Mouse (Mus musculus) neural tube, embryonic 11.5 days (tissue): ENCODE measurements around the gene Naa25. TPM values are rescaled to one million over a fixed set of nuclear protein-coding genes. Genes with fewer than 3 reads are reported as not detected.

Experiments used
- ATAC-seq: fragments of 200-750 bp; cut with Nextera tagmentation; 2 replicates; pipeline ENCODE4 v1.8.0; 2017; ENCODE audit warnings: moderate number of reproducible peaks, mild to moderate bottlenecking, moderate TSS enrichment, moderate library complexity; ENCODE audit not compliant: insufficient read depth, low FRiP score, low TSS enrichment
- DNase-seq: peaks from one replicate; pipeline ENCODE4 v3.0.0-alpha.2; 2015; ENCODE audit warnings: low spot score
- H3K27ac ChIP-seq: fragments of 300-500 bp; sonication (generic); 2 replicates; pipeline ENCODE4 v1.5.1; 2014; ENCODE audit warnings: low read depth, mild to moderate bottlenecking, low read length
- H3K27me3 ChIP-seq: fragments of 300-500 bp; sonication (generic); 2 replicates; pipeline ENCODE4 v1.6.1; 2014; ENCODE audit warnings: mild to moderate bottlenecking, low read length, mixed read lengths; ENCODE audit not compliant: control insufficient read depth, insufficient read depth
- H3K36me3 ChIP-seq: fragments of 300-500 bp; sonication (generic); 2 replicates; pipeline ENCODE4 v1.6.1; 2014; ENCODE audit warnings: mild to moderate bottlenecking, low read length, moderate library complexity, mixed read lengths; ENCODE audit not compliant: control insufficient read depth, insufficient read depth
- H3K4me1 ChIP-seq: fragments of 300-500 bp; sonication (generic); 2 replicates; pipeline ENCODE4 v1.6.1; 2014; ENCODE audit warnings: low read length, mixed read lengths; ENCODE audit not compliant: control insufficient read depth, insufficient read depth
- H3K4me2 ChIP-seq: fragments of 300-500 bp; sonication (generic); 2 replicates; pipeline ENCODE4 v1.6.1; 2014; ENCODE audit warnings: low read depth, mild to moderate bottlenecking, moderate library complexity
- H3K4me3 ChIP-seq: fragments of 300-500 bp; sonication (generic); 2 replicates; pipeline ENCODE4 v1.5.1; 2014; ENCODE audit warnings: low read depth, low read length
- H3K9ac ChIP-seq: fragments of 300-500 bp; sonication (generic); 2 replicates; pipeline ENCODE4 v1.6.1; 2014; ENCODE audit warnings: mild to moderate bottlenecking, low read length
- H3K9me3 ChIP-seq: fragments of 300-500 bp; sonication (generic); 2 replicates; pipeline ENCODE4 v1.6.1; 2016; ENCODE audit warnings: low read length; ENCODE audit not compliant: control insufficient read depth
- WGBS: fragments of 180-500 bp; shearing (Covaris S2); extraction: QIAGEN DNeasy Blood & Tissue Kit; methylation state at CpG from one replicate; pipeline ENCODE4 v1.1.7; 2014; 5-methylcytosine and 5-hydroxymethylcytosine counted together
- polyA plus RNA-seq: library from polyadenylated mRNA; unstranded; fragments of >200 nt; fragmentation: Nextera tagmentation; extraction: Ambion mirVana; gene quantifications from 2 replicates; pipeline ENCODE4 v1.2.1, GENCODE M21; 2014

The Naa25 gene
- polyA plus RNA-seq, 1 experiment from 2014 or later, result 57.0 TPM

GRCm38 (mm10) chr5:121438756-121439155 lies 41.0 kb downstream of the Naa25 start:
- Histone ChIP-seq H3K4me2 (no peak overlapping the region), H3K9me3 (no peaks in the 10 kb centered on the region), H3K36me3 (peaks cover 39% of the 10 kb centered on the region), H3K4me3 (no peak overlapping the region), H3K27ac (no peak overlapping the region), H3K4me1 (no peaks in the 10 kb centered on the region), H3K27me3 (no peaks in the 10 kb centered on the region), H3K9ac (no peak overlapping the region)
- ATAC-seq (no peak), DNase-seq (no peak)
- 94% methylated on average over 11 of the region's 11 CpGs for WGBS

- DNase-seq, result peak; percentile 36
- no peak overlapping the region for H3K9ac ChIP-seq
- H3K4me2 ChIP-seq, result no peak overlapping the region
- peaks cover 30% of the 10 kb centered on the region for H3K36me3 ChIP-seq
- no peak overlapping the region for H3K27ac ChIP-seq
- no peak for ATAC-seq
- H3K9me3 ChIP-seq, result no peaks in the 10 kb centered on the region
- no peaks in the 10 kb centered on the region for H3K4me1 ChIP-seq
- WGBS, result 94% methylated on average over 3 of the region's 3 CpGs
- H3K27me3 ChIP-seq, result no peaks in the 10 kb centered on the region
- H3K4me3 ChIP-seq, result no peak overlapping the region
These were observed 45.8 kb downstream of the Naa25 start for GRCm38 (mm10) chr5:121443548-121443947.

- WGBS, result 92% methylated on average over 5 of the region's 5 CpGs
- peaks cover 22% of the 10 kb centered on the region for H3K36me3 ChIP-seq
- DNase-seq (no peak), ATAC-seq (no peak)
- H3K4me1 ChIP-seq, result no peaks in the 10 kb centered on the region
- no peak overlapping the region for H3K27ac ChIP-seq
- no peak overlapping the region for H3K4me3 ChIP-seq
- no peaks in the 10 kb centered on the region for H3K27me3 ChIP-seq
- no peak overlapping the region for H3K9ac ChIP-seq
- no peaks in the 10 kb centered on the region for H3K9me3 ChIP-seq
- no peak overlapping the region for H3K4me2 ChIP-seq
These were observed 47.1 kb downstream of the Naa25 start for GRCm38 (mm10) chr5:121444870-121445269.

- ATAC-seq (no peak), DNase-seq (no peak)
- H3K9me3 ChIP-seq, result no peaks in the 10 kb centered on the region
- WGBS, result 94% methylated on average over 3 of the region's 3 CpGs
- no peaks in the 10 kb centered on the region for H3K27me3 ChIP-seq
- peaks cover 17% of the 10 kb centered on the region for H3K36me3 ChIP-seq
- no peaks in the 10 kb centered on the region; the same call in 1 of the 2 replicates for H3K4me1 ChIP-seq
- no peak overlapping the region for H3K27ac ChIP-seq
- H3K4me3 ChIP-seq, result no peak overlapping the region
- no peak overlapping the region for H3K9ac ChIP-seq
- H3K4me2 ChIP-seq, result no peak overlapping the region
These were observed 50.7 kb downstream of the Naa25 start for GRCm38 (mm10) chr5:121448450-121448849.

- no peak overlapping the region for H3K4me3 ChIP-seq
- H3K4me2 ChIP-seq, result no peak overlapping the region
- H3K9ac ChIP-seq, result no peak overlapping the region
- ATAC-seq (no peak), DNase-seq (peak; percentile 52)
- no peaks in the 10 kb centered on the region for H3K27me3 ChIP-seq
- H3K27ac ChIP-seq, result no peak overlapping the region
- no peaks in the 10 kb centered on the region for H3K9me3 ChIP-seq
- H3K36me3 ChIP-seq, result peaks cover 9% of the 10 kb centered on the region
- H3K4me1 ChIP-seq, result no peaks in the 10 kb centered on the region; the same call in 1 of the 2 replicates
- WGBS, result 70% methylated on average over 6 of the region's 6 CpGs
These were observed 52.2 kb downstream of the Naa25 start for GRCm38 (mm10) chr5:121449976-121450375.

GRCm38 (mm10) chr5:121450476-121450875 lies 52.7 kb downstream of the Naa25 start:
- Histone ChIP-seq H3K4me2 (no peak overlapping the region), H3K27ac (no peak overlapping the region), H3K4me1 (no peaks in the 10 kb centered on the region; the same call in 1 of the 2 replicates), H3K4me3 (no peak overlapping the region), H3K36me3 (peaks cover 7% of the 10 kb centered on the region), H3K9ac (no peak overlapping the region), H3K9me3 (no peaks in the 10 kb centered on the region), H3K27me3 (no peaks in the 10 kb centered on the region)
- WGBS, result 83% methylated on average over 9 of the region's 9 CpGs
- no peak for ATAC-seq
- no peak for DNase-seq

- peak; percentile 16 for DNase-seq
- Histone ChIP-seq H3K4me1 (no peaks in the 10 kb centered on the region; the same call in 1 of the 2 replicates), H3K36me3 (peaks cover 7% of the 10 kb centered on the region), H3K27me3 (no peaks in the 10 kb centered on the region), H3K9ac (peak overlapping the region; percentile 90), H3K4me2 (peak overlapping the region; percentile 68), H3K27ac (no peak overlapping the region), H3K9me3 (no peaks in the 10 kb centered on the region), H3K4me3 (peak overlapping the region; percentile 74)
- no peak for ATAC-seq
- 35% methylated on average over 8 of the region's 8 CpGs for WGBS
These were observed 53.5 kb downstream of the Naa25 start for GRCm38 (mm10) chr5:121451203-121451602.

GRCm38 (mm10) chr5:121451644-121452025 lies 53.9 kb downstream of the Naa25 start, which contains the start of gene Tmem116:
Gene Tmem116 (plus strand): TSS chr5:121451893.
- H3K9me3 ChIP-seq, result no peaks in the 10 kb centered on the region
- H3K9ac ChIP-seq, result peak within 1 kb of the TSS; percentile 90
- no peaks in the 10 kb centered on the region; the same call in 1 of the 2 replicates for H3K4me1 ChIP-seq
- peaks cover 5% of the 10 kb centered on the region for H3K36me3 ChIP-seq
- ATAC-seq (0 out of 2 replicates have a peak, but pooled peaks have one; percentile 36), DNase-seq (peak; percentile 65)
- under 1% methylated on average over 17 of the region's 17 CpGs for WGBS
- H3K27ac ChIP-seq, result peak within 1 kb of the TSS; percentile 91
- peak within 1 kb of the TSS; percentile 68 for H3K4me2 ChIP-seq
- H3K4me3 ChIP-seq, result peak within 1 kb of the TSS; percentile 74
- H3K27me3 ChIP-seq, result no peaks in the 10 kb centered on the region

- ATAC-seq (peak; percentile 80), DNase-seq (peak; percentile 99)
- peak within 1 kb of the TSS; percentile 90 for H3K9ac ChIP-seq
- H3K4me3 ChIP-seq, result peak within 1 kb of the TSS; percentile 74
- no peaks in the 10 kb centered on the region for H3K9me3 ChIP-seq
- peak within 1 kb of the TSS; percentile 68 for H3K4me2 ChIP-seq
- H3K4me1 ChIP-seq, result no peaks in the 10 kb centered on the region; the same call in 1 of the 2 replicates
- H3K36me3 ChIP-seq, result peaks cover 2% of the 10 kb centered on the region; the same call in 1 of the 2 replicates
- H3K27me3 ChIP-seq, result no peaks in the 10 kb centered on the region
- under 1% methylated on average over 64 of the region's 97 CpGs for WGBS
- H3K27ac ChIP-seq, result peak within 1 kb of the TSS; percentile 91
These were observed 54.5 kb downstream of the Naa25 start, which contains the start of gene Erp29 for GRCm38 (mm10) chr5:121452026-121452869. Gene Erp29 (minus strand): TSS chr5:121452506.
